Mouse (Mus musculus): ENCODE measurements around the gene Sdhaf4.

Sdhaf4 gene

DNA sequence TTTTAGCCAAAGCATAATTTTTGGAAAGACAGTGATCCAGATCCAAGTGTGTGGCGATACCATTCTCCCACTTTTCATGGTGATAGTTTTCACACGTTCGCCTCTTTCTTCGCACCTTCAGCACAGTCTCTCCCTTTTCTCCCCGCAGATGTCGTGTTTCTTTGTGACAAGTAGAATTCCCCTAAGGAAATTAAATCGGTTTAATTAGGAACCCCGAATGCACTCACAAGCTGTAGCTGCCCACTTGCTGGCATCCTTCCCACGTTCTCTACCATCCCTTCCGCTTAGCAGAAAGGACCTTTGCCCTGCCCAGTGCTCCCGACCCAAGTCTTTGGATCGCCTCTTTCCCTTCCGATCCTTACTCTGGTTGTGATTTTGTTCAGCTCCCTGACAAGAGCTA, 51.5 kb downstream of the Sdhaf4 start:
- DNase-seq: no peak

DNA sequence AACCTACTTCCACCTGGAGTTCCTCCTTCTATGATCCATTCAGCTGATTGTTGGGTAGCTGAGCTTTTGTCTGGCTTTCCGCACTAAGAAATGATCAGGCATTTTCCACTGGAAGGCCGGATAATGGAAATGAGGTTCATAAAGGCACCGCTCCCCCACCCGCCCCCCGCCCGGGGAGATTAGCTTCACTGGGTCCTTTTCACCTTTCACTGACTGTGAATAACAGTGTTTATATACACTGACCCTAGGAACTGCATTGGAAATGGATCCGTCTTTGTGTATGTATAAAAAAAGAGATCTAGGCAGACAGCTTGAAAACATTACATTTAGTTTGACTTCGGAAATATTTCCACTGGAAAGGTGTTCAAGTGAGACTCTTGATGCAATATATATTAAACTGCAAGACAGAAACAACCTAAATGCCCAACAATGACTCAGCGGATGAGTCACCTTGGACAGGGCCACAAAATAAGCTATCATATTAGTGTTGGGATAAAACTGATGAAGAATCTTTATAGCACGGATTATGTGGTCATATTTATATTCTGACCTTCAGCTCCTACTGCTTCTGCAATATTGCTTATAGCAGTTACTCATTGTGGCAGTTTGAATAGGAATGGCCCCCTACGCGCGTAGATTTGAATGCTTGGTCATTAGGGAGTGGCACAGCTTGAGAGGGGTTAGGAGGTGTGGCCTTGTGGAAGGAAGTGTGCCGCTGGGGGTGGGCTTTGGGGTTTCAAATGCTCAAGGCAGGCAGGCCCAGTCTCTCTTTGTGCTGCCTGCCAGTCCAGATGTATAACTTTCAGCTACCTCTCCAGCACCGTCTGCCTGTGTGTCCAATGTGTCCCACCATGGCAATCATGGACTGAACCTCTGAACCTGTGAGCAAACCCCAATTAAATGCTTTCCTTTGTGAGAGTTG, 56.4 kb downstream of the Sdhaf4 start:
- no peak for DNase-seq

DNA sequence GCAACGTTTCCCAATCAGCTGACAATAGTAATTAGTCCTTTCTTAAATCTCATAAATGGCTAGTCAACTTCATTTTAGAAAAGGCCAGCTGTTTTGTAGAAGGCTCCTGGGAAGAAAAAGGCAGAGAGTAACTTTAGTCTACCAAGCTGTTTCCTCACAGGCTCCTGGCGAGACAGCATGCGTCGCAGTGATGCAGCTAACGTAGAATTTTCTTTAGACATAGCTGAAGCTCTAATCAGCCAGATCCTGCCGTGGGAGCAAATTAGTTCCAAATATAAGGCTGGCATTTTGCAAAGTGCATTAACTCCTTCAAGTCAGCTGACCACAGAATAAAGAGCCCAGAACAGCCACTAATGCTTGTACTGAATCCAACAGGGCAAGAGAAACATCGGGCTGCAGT, 57.2 kb downstream of the Sdhaf4 start:
- DNase-seq: no peak

All from thymus, postnatal 4 days (tissue).